Mouse (Mus musculus): ENCODE measurements around the gene Gm17581. TPM values are rescaled to one million over a fixed set of nuclear protein-coding genes. Genes with fewer than 3 reads are reported as not detected.
A peak's percentile ranks its signal among the peaks of the same experiment; 100 is the strongest.

The Gm17581 gene
- polyA plus RNA-seq, 1 experiment from 2014 or later, result not detected

DNA sequence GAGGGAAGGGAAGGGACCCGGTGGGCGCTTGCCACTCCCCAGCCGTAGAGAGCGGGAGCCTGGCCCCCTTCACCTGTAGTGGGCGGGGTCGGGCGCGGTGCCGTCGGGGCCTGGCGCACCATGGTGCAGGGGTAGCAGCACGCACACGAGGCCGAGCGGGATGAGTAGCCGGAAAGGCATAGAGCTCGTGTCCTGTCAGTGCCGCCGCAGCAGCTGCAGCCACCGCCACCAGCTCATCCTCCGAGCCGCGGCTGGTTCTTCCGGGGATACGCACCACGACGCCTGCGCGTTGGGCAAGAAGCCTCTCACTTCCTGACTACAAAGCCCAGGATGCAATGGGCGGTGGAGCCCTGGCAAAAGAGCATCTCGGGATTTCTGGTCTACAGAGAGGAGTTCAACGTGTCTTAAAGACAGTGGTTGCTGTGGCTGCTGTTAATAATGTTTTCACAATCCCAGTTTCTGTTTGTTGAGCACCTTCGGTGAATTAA lies 6.5 kb downstream of the Gm17581 start, which contains the start of gene Edem2:
Gene Edem2 (minus strand): TSS at position 318 of the 488 bp plus-strand sequence.
- whole genome bisulfite sequencing, result under 1% methylated on average over 32 of the region's 33 CpGs
- Histone ChIP-seq H3K4me3 (ENCODE audit: low read depth, low read length) (peak within 1 kb of the TSS; percentile 93), H3K36me3 (replicated peaks; ENCODE audit: control insufficient read depth, insufficient read depth, low read depth, low read length) (no peaks in the 10 kb centered on the region), H3K4me2 (ENCODE audit: low read depth, low read length) (peak within 1 kb of the TSS; percentile 90), H3K9me3 (replicated peaks; ENCODE audit: control insufficient read depth, low read length) (no peaks in the 10 kb centered on the region), H3K27ac (replicated peaks; ENCODE audit: low read depth, low read length) (no peak within 1 kb of the TSS), H3K4me1 (ENCODE audit: control insufficient read depth, insufficient read depth, low read length) (peaks cover 2% of the 10 kb centered on the region; the same call in 1 of the 2 replicates), H3K9ac (replicated peaks; ENCODE audit: low read length) (peak within 1 kb of the TSS; percentile 73), H3K27me3 (ENCODE audit: control insufficient read depth, insufficient read depth, low read length) (no peaks in the 10 kb centered on the region)
- peak; percentile 93 for ATAC-seq (replicated peaks; ENCODE audit: insufficient number of reproducible peaks, low FRiP score, low TSS enrichment, low read depth)
- DNase-seq (ENCODE audit: low spot score), result peak; percentile 95

DNA sequence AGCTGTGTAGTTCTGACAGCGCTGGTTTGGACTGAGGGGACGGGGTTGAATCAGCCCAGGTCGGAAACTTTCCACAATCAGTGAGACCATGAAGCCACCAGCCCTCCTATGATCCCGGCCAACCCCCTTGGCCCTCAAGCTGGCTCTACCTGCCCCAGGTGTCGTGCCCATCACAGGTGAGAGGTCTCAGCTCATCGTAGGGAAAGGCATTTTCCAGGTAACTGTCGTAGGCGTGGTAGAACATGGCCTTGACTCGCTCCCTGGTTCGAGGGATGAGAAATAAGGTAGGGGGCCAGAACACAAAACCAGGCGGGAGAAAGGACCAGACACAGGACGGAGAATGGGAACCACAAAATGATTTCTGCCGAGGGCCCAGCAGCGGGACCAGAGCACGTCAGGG lies 6.9 kb downstream of the Gm17581 start:
- 8% methylated on average over 15 of the region's 15 CpGs for WGBS
- Histone ChIP-seq H3K4me3 (ENCODE audit: low read depth, low read length) (peak overlapping the region; percentile 93), H3K9me3 (replicated peaks; ENCODE audit: control insufficient read depth, low read length) (no peaks in the 10 kb centered on the region), H3K27me3 (ENCODE audit: control insufficient read depth, insufficient read depth, low read length) (no peaks in the 10 kb centered on the region), H3K36me3 (replicated peaks; ENCODE audit: control insufficient read depth, insufficient read depth, low read depth, low read length) (no peaks in the 10 kb centered on the region), H3K4me1 (ENCODE audit: control insufficient read depth, insufficient read depth, low read length) (peaks cover 2% of the 10 kb centered on the region; the same call in 1 of the 2 replicates), H3K9ac (replicated peaks; ENCODE audit: low read length) (peak overlapping the region; percentile 73), H3K4me2 (ENCODE audit: low read depth, low read length) (peak overlapping the region; percentile 90), H3K27ac (replicated peaks; ENCODE audit: low read depth, low read length) (no peak overlapping the region)
- ATAC-seq (replicated peaks; ENCODE audit: insufficient number of reproducible peaks, low FRiP score, low TSS enrichment, low read depth) (no peak), DNase-seq (ENCODE audit: low spot score) (no peak)

DNA sequence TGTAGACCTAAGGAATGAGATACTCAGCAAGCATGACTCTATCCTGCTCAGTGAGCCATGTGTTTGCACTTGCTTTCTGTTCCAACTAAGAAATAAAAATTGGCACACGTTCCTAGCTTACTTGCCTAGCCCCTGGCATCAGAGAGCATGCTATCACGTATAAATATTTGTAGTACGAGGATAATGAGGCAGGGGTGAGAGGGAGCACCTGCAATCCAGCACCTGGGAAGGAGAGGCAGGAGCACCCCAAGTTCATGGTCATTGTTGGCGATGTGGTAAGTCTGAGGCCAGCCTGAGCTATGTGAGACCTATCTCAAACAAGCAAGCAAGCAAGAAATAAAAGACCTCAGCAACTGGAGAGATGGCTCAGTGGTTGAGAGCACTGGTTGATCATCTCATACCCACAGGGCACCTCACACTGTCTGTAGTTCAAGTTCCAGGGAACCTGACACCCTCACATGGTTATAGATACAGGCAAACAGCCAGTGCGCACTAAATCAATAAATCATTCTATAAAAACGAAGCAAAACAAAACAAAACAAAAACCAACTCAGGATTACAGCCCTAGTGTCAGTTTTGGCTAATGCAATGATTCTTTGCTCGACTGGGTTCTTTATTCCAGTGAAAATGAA lies 7.8 kb downstream of the Gm17581 start:
- Histone ChIP-seq H3K36me3 (replicated peaks; ENCODE audit: control insufficient read depth, insufficient read depth, low read depth, low read length) (no peaks in the 10 kb centered on the region), H3K4me2 (ENCODE audit: low read depth, low read length) (no peak overlapping the region), H3K4me1 (ENCODE audit: control insufficient read depth, insufficient read depth, low read length) (peaks cover 2% of the 10 kb centered on the region; the same call in 1 of the 2 replicates), H3K9me3 (replicated peaks; ENCODE audit: control insufficient read depth, low read length) (no peaks in the 10 kb centered on the region), H3K27me3 (ENCODE audit: control insufficient read depth, insufficient read depth, low read length) (no peaks in the 10 kb centered on the region), H3K4me3 (ENCODE audit: low read depth, low read length) (no peak overlapping the region), H3K27ac (replicated peaks; ENCODE audit: low read depth, low read length) (no peak overlapping the region), H3K9ac (replicated peaks; ENCODE audit: low read length) (no peak overlapping the region)
- WGBS, result 85% methylated on average over 7 of the region's 7 CpGs
- DNase-seq (ENCODE audit: low spot score) (no peak), ATAC-seq (replicated peaks; ENCODE audit: insufficient number of reproducible peaks, low FRiP score, low TSS enrichment, low read depth) (no peak)

DNA sequence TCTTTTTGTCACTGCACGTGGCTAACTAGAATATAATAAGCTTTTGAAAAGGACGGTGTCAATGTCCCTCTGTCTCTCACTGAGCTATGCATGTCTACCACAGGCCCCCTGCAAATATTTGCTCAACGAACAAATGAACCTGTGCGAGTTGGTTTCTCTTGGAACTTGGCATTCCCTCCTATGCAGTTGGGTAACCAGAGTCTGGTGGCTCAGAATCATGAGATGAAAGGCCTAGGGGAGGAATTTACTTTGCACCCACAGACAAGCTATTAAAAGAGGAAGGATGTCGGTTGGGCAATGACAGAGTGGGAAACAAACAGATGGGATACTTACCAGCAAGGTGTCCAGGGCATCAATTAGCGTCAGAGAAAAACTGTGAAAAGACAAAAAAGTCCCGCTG lies 9.4 kb downstream of the Gm17581 start:
- Histone ChIP-seq H3K9ac (replicated peaks; ENCODE audit: low read length) (no peak overlapping the region), H3K4me2 (ENCODE audit: low read depth, low read length) (no peak overlapping the region), H3K4me1 (ENCODE audit: control insufficient read depth, insufficient read depth, low read length) (peaks cover 2% of the 10 kb centered on the region; the same call in 1 of the 2 replicates), H3K9me3 (replicated peaks; ENCODE audit: control insufficient read depth, low read length) (no peaks in the 10 kb centered on the region), H3K4me3 (ENCODE audit: low read depth, low read length) (no peak overlapping the region), H3K27me3 (ENCODE audit: control insufficient read depth, insufficient read depth, low read length) (no peaks in the 10 kb centered on the region), H3K36me3 (replicated peaks; ENCODE audit: control insufficient read depth, insufficient read depth, low read depth, low read length) (no peaks in the 10 kb centered on the region), H3K27ac (replicated peaks; ENCODE audit: low read depth, low read length) (no peak overlapping the region)
- ATAC-seq (replicated peaks; ENCODE audit: insufficient number of reproducible peaks, low FRiP score, low TSS enrichment, low read depth) (no peak), DNase-seq (ENCODE audit: low spot score) (no peak)
- 92% methylated on average over 7 of the region's 7 CpGs for WGBS

DNA sequence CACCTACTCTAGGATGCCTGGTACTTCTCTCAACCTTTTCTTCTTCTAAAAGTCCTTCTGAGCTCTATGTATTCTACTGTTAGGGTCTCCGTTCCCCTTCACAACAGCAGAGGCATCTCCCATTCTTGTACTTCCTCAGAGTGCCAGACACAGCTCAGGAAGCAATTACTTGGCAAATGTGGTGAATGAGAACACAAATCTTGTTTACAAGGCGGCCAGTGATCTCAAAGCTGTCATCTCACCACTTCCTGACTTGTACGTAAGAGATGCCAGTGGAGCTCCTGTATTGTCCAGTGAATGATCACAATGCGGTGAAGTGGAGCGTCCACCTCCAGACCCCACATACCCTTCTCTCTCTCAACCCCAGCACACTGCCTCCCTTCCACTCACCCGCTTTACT lies 11.1 kb downstream of the Gm17581 start:
- Histone ChIP-seq H3K27me3 (ENCODE audit: control insufficient read depth, insufficient read depth, low read length) (no peaks in the 10 kb centered on the region), H3K9me3 (replicated peaks; ENCODE audit: control insufficient read depth, low read length) (no peaks in the 10 kb centered on the region), H3K4me1 (ENCODE audit: control insufficient read depth, insufficient read depth, low read length) (peaks cover 2% of the 10 kb centered on the region; the same call in 1 of the 2 replicates), H3K4me3 (ENCODE audit: low read depth, low read length) (no peak overlapping the region), H3K27ac (replicated peaks; ENCODE audit: low read depth, low read length) (no peak overlapping the region), H3K4me2 (ENCODE audit: low read depth, low read length) (no peak overlapping the region), H3K36me3 (replicated peaks; ENCODE audit: control insufficient read depth, insufficient read depth, low read depth, low read length) (no peaks in the 10 kb centered on the region), H3K9ac (replicated peaks; ENCODE audit: low read length) (no peak overlapping the region)
- 83% methylated on average over 6 of the region's 6 CpGs for WGBS
- DNase-seq (ENCODE audit: low spot score), result no peak
- ATAC-seq (replicated peaks; ENCODE audit: insufficient number of reproducible peaks, low FRiP score, low TSS enrichment, low read depth), result no peak

DNA sequence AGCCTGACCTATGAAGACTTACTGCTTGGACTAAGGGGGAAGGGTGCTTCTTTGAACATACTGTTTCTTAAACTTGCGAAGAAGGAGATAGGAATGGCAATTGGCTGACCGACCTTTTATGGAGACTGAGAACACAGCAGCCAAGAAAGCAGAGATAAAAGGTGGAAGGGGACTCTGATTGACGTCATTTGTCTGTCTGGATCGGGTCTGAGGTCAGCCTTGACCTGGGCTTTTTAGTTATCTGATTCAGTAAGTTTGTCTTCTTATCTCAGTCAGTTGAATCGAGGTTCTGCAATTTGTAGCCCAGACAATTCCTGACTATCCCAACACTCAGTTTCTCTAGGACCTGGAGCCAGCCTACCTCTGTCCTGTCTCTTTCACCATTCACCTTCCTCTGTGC lies 11.6 kb downstream of the Gm17581 start:
- Histone ChIP-seq H3K27me3 (ENCODE audit: control insufficient read depth, insufficient read depth, low read length) (no peaks in the 10 kb centered on the region), H3K27ac (replicated peaks; ENCODE audit: low read depth, low read length) (no peak overlapping the region), H3K4me1 (ENCODE audit: control insufficient read depth, insufficient read depth, low read length) (peaks cover 2% of the 10 kb centered on the region; the same call in 1 of the 2 replicates), H3K9ac (replicated peaks; ENCODE audit: low read length) (no peak overlapping the region), H3K4me3 (ENCODE audit: low read depth, low read length) (no peak overlapping the region), H3K9me3 (replicated peaks; ENCODE audit: control insufficient read depth, low read length) (no peaks in the 10 kb centered on the region), H3K4me2 (ENCODE audit: low read depth, low read length) (no peak overlapping the region), H3K36me3 (replicated peaks; ENCODE audit: control insufficient read depth, insufficient read depth, low read depth, low read length) (no peaks in the 10 kb centered on the region)
- WGBS, result 88% methylated on average over 5 of the region's 5 CpGs
- ATAC-seq (replicated peaks; ENCODE audit: insufficient number of reproducible peaks, low FRiP score, low TSS enrichment, low read depth) (no peak), DNase-seq (ENCODE audit: low spot score) (no peak)

DNA sequence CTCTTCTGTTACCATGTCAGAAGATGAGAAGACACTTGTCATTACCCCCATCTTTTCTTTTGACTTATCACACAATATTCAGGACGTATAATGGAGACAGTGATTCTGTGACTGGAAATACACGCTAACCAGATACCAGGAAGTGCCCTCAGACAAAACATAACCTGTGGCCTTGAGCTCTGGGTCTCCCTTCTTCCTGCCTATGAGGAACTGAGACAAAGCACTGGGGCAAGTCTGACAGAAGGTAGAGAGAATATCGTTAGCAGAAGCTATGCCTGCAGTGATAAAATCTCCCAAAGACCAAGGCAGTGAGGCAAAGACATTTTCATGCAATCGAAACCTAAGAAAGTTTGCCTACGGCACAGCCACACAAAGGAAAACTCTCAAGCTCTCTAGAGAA lies 15.1 kb downstream of the Gm17581 start:
- ATAC-seq (replicated peaks; ENCODE audit: insufficient number of reproducible peaks, low FRiP score, low TSS enrichment, low read depth) (no peak), DNase-seq (ENCODE audit: low spot score) (no peak)
- Histone ChIP-seq H3K36me3 (replicated peaks; ENCODE audit: control insufficient read depth, insufficient read depth, low read depth, low read length) (no peaks in the 10 kb centered on the region), H3K27me3 (ENCODE audit: control insufficient read depth, insufficient read depth, low read length) (no peaks in the 10 kb centered on the region), H3K4me3 (ENCODE audit: low read depth, low read length) (no peak overlapping the region), H3K9me3 (replicated peaks; ENCODE audit: control insufficient read depth, low read length) (no peaks in the 10 kb centered on the region), H3K27ac (replicated peaks; ENCODE audit: low read depth, low read length) (no peak overlapping the region), H3K4me1 (ENCODE audit: control insufficient read depth, insufficient read depth, low read length) (no peaks in the 10 kb centered on the region), H3K9ac (replicated peaks; ENCODE audit: low read length) (no peak overlapping the region), H3K4me2 (ENCODE audit: low read depth, low read length) (no peak overlapping the region)
- 88% methylated on average over 5 of the region's 5 CpGs for WGBS

DNA sequence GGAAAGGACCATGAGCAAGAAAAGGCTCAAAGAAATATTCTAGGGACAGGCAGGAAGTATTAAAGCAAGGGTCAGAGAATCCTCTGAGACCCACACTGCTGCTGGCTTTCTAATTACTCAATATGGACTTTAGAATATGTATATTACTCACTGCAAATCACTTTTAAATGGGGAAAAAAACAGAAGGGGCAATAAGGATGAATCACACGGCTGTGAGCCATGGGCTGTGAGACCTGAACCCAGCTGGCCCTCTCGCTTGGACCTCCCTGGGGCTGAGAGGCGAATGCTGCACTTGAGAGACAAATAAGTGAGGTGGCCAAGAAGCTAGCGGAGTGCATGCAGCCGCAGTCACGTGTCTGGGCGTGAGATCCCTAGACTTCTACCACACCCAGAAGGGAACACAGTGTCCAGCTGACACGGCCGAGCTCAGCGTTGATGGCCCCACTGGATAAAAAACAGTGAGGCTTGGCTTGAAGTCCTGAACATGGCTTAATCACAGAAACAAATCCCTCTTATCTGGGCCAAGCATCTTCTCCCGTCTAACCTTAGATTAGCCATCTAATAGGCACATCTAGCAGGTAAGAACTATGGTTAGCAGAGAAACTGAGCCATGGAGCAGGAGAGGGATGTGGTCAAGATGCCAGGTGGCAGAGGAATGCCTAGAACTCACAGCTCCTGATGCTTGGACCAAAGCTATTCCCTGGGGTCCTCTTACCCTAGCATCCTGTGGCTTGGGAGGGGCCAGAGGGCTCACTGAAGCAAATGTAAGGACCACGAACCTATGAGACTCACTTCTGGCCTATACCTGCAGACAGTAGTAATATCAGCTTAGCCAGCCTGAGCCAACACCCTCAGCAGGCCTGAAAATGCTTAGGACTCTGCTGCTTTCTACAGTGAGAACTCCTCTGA lies 18.3 kb downstream of the Gm17581 start:
- H3K4me2 ChIP-seq (ENCODE audit: low read depth, low read length), result no peak overlapping the region
- no peak for ATAC-seq (replicated peaks; ENCODE audit: insufficient number of reproducible peaks, low FRiP score, low TSS enrichment, low read depth)
- H3K4me3 ChIP-seq (ENCODE audit: low read depth, low read length), result no peak overlapping the region
- WGBS, result 90% methylated on average over 12 of the region's 12 CpGs
- no peaks in the 10 kb centered on the region for H3K4me1 ChIP-seq (ENCODE audit: control insufficient read depth, insufficient read depth, low read length)
- H3K9me3 ChIP-seq (replicated peaks; ENCODE audit: control insufficient read depth, low read length), result no peaks in the 10 kb centered on the region
- no peak for DNase-seq (ENCODE audit: low spot score)
- H3K27me3 ChIP-seq (ENCODE audit: control insufficient read depth, insufficient read depth, low read length), result no peaks in the 10 kb centered on the region
- H3K9ac ChIP-seq (replicated peaks; ENCODE audit: low read length), result no peak overlapping the region
- H3K27ac ChIP-seq (replicated peaks; ENCODE audit: low read depth, low read length), result no peak overlapping the region
- no peaks in the 10 kb centered on the region for H3K36me3 ChIP-seq (replicated peaks; ENCODE audit: control insufficient read depth, insufficient read depth, low read depth, low read length)
